Mouse (Mus musculus): Measurements from ENCODE around the gene Smdt1. TPM values are rescaled to one million over a fixed set of nuclear protein-coding genes. Genes with fewer than 3 reads are reported as not detected.

Gene Smdt1
- polyA plus RNA-seq, 1 experiment = 206 TPM

DNA sequence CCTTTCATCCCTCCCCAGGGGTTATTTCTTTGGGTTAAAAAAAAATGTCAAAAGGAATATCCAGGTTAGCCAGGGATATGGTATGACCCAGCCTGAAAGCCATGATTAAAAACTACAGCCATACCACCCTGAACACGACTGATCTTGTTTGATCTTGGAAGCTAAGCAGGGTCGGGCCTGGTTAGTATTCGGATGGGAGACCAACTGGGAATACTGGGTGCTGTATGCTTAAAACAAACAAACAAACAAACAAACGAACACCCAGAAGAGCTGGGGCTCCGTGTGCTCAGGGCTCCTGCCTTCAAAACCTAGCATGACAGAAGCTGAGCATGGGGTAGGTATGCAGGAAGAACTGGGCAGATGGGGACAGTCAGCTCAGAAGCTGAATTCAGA, 3.8 kb downstream of the Smdt1 start:
- no peak overlapping the region for H3K27ac ChIP-seq (ENCODE audit: insufficient read depth, low read depth, low read length)
- peaks cover 12% of the 10 kb centered on the region for H3K4me1 ChIP-seq (ENCODE audit: control insufficient read depth, insufficient read depth, low read length)
- H3K4me3 ChIP-seq (ENCODE audit: insufficient read depth, low read length) = no peak overlapping the region
- TF ChIP-seq POLR2A (IDR thresholded peaks at IDR 0.05; ENCODE audit: borderline replicate concordance, low read depth, low read length) (no peak), CTCF (IDR thresholded peaks at IDR 0.05; ENCODE audit: low read depth, low read length) (no peak)

DNA sequence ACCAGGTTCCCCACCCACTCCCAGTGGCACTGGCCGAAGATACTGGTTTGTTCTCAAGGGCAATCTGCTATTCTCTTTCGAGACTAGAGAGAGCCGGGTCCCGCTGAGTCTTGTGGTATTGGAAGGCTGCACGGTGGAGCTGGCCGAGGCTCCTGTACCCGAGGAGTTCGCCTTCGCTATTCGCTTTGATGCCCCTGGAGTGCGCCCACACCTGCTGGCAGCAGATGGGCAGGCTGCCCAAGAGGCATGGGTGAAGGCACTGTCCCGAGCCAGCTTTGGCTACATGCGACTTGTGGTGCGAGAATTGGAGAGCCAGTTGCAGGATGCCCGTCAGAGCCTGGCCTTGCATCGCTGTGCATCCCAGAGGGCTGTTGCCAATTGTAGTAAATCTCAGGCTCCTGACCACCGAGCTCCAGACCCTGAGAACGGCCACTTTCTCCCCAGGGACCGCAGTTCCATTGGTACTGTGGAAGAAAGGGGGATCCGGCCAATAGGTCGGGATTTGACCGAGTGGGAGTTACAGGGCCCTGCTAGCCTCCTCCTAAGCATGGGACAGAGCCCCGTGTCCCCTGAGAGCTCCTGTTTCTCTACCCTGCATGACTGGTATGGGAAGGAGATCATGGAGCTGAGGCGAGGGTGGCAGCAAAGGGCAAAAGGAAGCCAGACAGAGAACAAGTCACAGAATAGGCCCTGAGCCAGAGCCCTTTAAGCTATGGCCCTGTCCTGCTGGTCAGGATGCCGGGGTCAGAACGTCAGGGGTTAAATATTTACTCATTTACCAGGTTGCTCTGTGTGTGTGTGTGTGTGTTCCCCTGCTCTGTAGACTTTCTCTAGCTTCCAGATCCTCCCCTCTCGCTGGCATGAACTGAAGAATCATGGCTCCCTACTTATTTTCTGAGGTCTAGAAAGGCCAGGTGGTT, 4.9 kb downstream of the Smdt1 start:
- no peak overlapping the region for H3K4me3 ChIP-seq (ENCODE audit: insufficient read depth, low read length)
- peaks cover 19% of the 10 kb centered on the region for H3K4me1 ChIP-seq (ENCODE audit: control insufficient read depth, insufficient read depth, low read length)
- no peak for TF ChIP-seq POLR2A (IDR thresholded peaks at IDR 0.05; ENCODE audit: borderline replicate concordance, low read depth, low read length)
- TF ChIP-seq CTCF (IDR thresholded peaks at IDR 0.05; ENCODE audit: low read depth, low read length) = no peak
- no peak overlapping the region for H3K27ac ChIP-seq (ENCODE audit: insufficient read depth, low read depth, low read length)

DNA sequence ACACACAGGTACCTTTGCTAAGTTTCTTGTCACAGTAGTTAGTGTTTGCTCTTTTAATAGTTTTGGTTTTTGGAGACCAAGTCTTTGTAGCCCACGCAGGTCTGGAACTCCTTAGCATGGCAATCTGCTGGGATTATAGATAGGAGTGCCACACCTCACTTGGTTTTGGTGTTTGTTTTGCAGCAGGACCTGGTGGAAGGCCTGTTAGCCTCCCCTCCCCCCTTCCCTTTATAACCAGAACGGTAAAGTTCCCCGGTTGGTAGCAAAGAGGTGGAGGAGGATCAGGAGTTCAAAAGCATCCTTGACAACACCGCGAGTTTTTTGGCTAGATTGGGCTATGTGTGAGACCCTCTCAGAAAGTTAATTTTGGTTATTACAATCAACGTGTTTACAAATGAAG, 6.2 kb downstream of the Smdt1 start:
- no peak for TF ChIP-seq POLR2A (IDR thresholded peaks at IDR 0.05; ENCODE audit: borderline replicate concordance, low read depth, low read length)
- no peak for TF ChIP-seq CTCF (IDR thresholded peaks at IDR 0.05; ENCODE audit: low read depth, low read length)
- peaks cover 25% of the 10 kb centered on the region for H3K4me1 ChIP-seq (ENCODE audit: control insufficient read depth, insufficient read depth, low read length)
- H3K27ac ChIP-seq (ENCODE audit: insufficient read depth, low read depth, low read length) = no peak overlapping the region
- no peak overlapping the region for H3K4me3 ChIP-seq (ENCODE audit: insufficient read depth, low read length)

DNA sequence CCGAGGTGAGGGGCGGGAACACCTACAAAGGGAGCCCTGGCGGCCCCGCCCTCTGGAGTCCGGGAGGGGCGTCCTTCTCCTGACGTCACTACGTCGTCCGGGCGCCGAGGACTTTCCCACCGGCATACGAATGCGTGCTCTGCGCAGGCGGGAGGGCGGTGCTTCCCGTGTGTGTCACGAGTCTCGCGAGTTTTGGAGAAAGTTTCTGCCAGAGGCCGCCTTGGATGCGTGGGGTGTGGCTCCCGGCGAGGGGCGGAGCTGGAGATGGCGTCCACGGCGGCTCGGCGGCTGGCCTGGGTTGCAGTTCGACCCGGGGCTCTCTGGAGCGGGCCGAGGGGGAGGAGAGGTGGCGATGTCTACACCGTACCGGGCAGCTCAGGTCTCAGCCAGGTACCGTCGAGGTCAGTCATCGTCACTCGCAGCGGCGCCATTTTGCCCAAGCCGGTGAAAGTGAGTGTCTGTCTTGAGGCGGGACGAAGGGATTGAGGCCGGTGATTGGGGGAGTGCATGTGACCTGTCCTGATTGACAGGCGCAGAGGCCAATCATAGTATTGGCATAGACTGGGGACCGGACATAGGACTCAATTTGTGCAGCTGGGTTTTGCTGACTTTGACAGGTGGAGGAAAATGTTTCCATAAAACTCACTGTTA, 7.2 kb downstream of the Smdt1 start:
- TF ChIP-seq CTCF (IDR thresholded peaks at IDR 0.05; ENCODE audit: low read depth, low read length) = no peak
- Histone ChIP-seq H3K4me3 (ENCODE audit: insufficient read depth, low read length) (peak overlapping the region; percentile 79), H3K4me1 (ENCODE audit: control insufficient read depth, insufficient read depth, low read length) (peaks cover 25% of the 10 kb centered on the region), H3K27ac (ENCODE audit: insufficient read depth, low read depth, low read length) (peak overlapping the region; percentile 75)

DNA sequence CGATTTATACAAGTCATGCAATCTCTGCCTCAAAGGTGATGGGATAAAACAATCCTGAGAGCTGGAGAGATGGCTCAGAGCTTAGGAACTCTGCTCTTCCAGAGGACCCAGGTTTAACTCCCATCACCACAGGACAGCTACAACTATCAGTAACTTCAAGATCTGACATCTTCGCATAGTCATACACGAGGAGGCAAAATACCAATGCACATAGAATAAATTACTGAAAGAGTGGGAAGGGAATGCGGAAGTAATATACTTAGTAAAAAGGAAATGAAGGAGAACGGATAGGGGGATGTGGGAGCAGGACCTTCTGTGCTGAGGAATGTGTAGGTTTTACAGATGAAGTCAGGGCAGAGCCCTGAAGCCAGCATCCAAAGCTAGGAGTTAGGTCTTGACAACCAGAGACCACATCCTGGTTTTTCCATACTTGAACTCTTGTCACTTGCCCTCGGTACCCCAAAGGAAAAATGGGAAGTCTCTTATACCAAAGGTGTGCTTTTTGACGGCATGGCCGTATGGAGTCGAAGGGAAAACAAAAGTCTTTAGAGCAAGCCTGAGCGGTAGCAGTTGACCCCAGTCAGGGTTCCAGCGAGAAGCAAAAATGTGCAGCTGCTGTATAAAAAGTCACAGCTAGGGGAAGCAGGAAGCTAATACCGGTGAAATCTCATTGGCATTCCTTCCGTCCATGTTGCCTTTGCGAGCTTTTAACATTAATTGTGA, 8.0 kb downstream of the Smdt1 start:
- H3K27ac ChIP-seq (ENCODE audit: insufficient read depth, low read depth, low read length) = peak overlapping the region; percentile 75
- peaks cover 29% of the 10 kb centered on the region for H3K4me1 ChIP-seq (ENCODE audit: control insufficient read depth, insufficient read depth, low read length)
- peak overlapping the region; percentile 79 for H3K4me3 ChIP-seq (ENCODE audit: insufficient read depth, low read length)
- TF ChIP-seq POLR2A (IDR thresholded peaks at IDR 0.05; ENCODE audit: borderline replicate concordance, low read depth, low read length) (no peak), CTCF (IDR thresholded peaks at IDR 0.05; ENCODE audit: low read depth, low read length) (no peak)

DNA sequence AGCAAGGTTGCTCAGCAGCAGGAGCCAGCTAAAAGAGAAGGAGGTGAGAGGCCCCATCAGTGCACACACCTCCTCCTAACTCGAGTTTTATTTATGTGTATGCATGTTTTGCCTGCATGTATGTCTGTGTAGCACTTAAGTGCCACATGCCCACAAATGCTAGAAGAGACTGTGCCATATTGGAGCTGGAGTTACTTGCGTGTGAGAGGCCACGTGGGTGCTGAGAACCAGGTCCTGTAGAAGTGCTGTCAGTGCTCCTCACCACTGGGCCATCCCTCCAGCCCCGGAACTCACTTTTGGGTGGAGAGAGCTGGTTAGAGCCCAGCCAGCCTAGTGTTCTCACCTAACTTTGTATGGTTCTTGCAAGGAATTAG, 8.5 kb downstream of the Smdt1 start:
- Histone ChIP-seq H3K4me3 (ENCODE audit: insufficient read depth, low read length) (peak overlapping the region; percentile 79), H3K27ac (ENCODE audit: insufficient read depth, low read depth, low read length) (peak overlapping the region; percentile 75), H3K4me1 (ENCODE audit: control insufficient read depth, insufficient read depth, low read length) (peaks cover 31% of the 10 kb centered on the region)
- TF ChIP-seq CTCF (IDR thresholded peaks at IDR 0.05; ENCODE audit: low read depth, low read length) (no peak), POLR2A (IDR thresholded peaks at IDR 0.05; ENCODE audit: borderline replicate concordance, low read depth, low read length) (no peak)

DNA sequence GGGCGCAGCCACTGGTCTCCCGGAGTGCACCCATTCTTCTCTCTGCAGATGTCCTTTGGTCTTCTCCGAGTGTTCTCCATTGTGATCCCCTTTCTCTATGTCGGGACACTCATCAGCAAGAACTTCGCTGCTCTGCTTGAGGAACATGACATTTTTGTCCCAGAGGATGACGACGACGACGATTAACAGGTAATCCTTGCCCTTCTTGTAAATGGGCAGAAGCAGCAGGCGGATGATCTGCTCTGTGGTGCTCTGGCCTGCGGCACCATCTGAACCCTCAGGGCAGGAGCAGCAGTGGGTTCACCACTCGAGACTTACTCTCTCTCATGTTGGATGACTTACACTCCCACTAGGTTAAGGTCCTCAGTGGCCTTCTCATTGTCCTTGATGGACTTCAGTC, 9.1 kb downstream of the Smdt1 start:
- TF ChIP-seq POLR2A (IDR thresholded peaks at IDR 0.05; ENCODE audit: borderline replicate concordance, low read depth, low read length) (no peak), CTCF (IDR thresholded peaks at IDR 0.05; ENCODE audit: low read depth, low read length) (no peak)
- H3K27ac ChIP-seq (ENCODE audit: insufficient read depth, low read depth, low read length) = peak overlapping the region; percentile 75; the same call in 1 of the 2 replicates
- H3K4me1 ChIP-seq (ENCODE audit: control insufficient read depth, insufficient read depth, low read length) = peaks cover 35% of the 10 kb centered on the region
- peak overlapping the region; percentile 79; the same call in 1 of the 2 replicates for H3K4me3 ChIP-seq (ENCODE audit: insufficient read depth, low read length)

DNA sequence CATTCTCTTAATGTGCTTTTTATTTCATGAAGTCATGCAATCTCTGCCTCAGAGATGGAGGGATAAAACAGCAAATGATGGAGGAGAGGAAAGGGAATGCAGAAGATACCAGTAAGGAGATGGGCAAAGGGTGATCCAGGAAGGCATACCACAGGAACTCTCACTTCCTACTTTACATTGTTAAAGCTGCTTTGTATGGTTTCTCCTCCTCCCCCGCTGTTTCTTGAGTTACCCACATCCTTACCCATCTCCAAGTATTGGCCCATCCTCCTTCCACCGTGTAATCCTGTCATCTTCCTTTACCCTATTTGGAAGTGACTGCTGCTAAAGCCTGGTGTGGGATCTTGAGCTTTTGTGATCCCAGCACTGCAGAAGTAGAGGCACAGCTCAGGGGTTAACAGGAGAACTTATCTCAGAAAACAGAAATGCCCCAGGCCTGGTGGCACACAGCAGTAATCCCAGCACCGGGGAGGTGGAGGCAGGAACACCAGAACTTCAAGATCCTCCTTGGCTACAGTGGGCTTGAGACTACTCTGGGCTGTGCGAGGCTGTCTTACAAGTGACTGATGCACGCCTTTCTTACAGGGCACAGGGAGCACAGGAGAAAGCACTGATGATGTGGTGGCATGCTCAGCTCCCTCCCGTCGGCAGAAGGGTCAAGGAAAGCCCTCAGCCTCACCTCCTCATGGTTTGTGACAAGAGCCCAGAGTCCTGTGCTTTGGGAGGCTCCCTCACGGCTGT, 9.7 kb downstream of the Smdt1 start:
- peaks cover 35% of the 10 kb centered on the region for H3K4me1 ChIP-seq (ENCODE audit: control insufficient read depth, insufficient read depth, low read length)
- H3K27ac ChIP-seq (ENCODE audit: insufficient read depth, low read depth, low read length) = peak overlapping the region; percentile 31; the same call in 1 of the 2 replicates
- no peak for TF ChIP-seq POLR2A (IDR thresholded peaks at IDR 0.05; ENCODE audit: borderline replicate concordance, low read depth, low read length)
- TF ChIP-seq CTCF (IDR thresholded peaks at IDR 0.05; ENCODE audit: low read depth, low read length) = no peak
- no peak overlapping the region for H3K4me3 ChIP-seq (ENCODE audit: insufficient read depth, low read length)

DNA sequence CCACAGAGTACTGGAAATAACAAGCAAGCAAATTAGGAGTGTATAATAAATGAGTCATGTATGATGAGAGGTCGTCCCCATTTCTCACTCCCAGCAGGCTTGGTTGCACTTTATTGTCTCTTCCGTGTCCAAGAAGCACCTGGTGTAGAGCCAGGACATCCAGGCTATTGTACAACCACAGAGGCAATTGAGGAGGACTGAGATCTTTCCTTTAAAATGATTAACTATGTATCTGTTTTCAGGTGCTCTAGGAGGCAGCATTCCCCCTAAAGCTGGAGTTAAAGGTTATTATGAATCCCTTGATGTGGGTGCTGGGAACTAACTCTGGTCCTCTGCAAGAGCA, 10.2 kb downstream of the Smdt1 start:
- TF ChIP-seq POLR2A (IDR thresholded peaks at IDR 0.05; ENCODE audit: borderline replicate concordance, low read depth, low read length) (no peak), CTCF (IDR thresholded peaks at IDR 0.05; ENCODE audit: low read depth, low read length) (no peak)

More for the DNA sequence above, 10.2 kb downstream of the Smdt1 start:
- Histone ChIP-seq H3K4me1 (ENCODE audit: control insufficient read depth, insufficient read depth, low read length) (peaks cover 35% of the 10 kb centered on the region), H3K4me3 (ENCODE audit: insufficient read depth, low read length) (no peak overlapping the region), H3K27ac (ENCODE audit: insufficient read depth, low read depth, low read length) (no peak overlapping the region)

All from bone marrow macrophage, adult 2 months (primary cell).